Mouse (Mus musculus) lung, embryonic 14.5 days (tissue): ENCODE measurements around the gene Mdga2. TPM values are rescaled to one million over a fixed set of nuclear protein-coding genes. Genes with fewer than 3 reads are reported as not detected.

Source experiments
- ATAC-seq: fragments of 200-750 bp; cut with Nextera tagmentation; 2 replicates; pipeline ENCODE4 v1.8.0; 2017; ENCODE audit warnings: mild to moderate bottlenecking, moderate TSS enrichment, moderate library complexity; ENCODE audit not compliant: insufficient read depth
- DNase-seq: peaks from one replicate; pipeline ENCODE4 v3.0.0-alpha.2; 2015
- H3K27ac ChIP-seq: fragments of 300-500 bp; sonication (generic); 2 replicates; pipeline ENCODE4 v1.5.1; 2014; ENCODE audit warnings: low read depth, mild to moderate bottlenecking, moderate library complexity
- H3K27me3 ChIP-seq: fragments of 300-500 bp; sonication (generic); 2 replicates; pipeline ENCODE4 v1.6.1; 2014; ENCODE audit warnings: low read length, control low read depth; ENCODE audit not compliant: insufficient read depth
- H3K36me3 ChIP-seq: fragments of 300-500 bp; sonication (generic); 2 replicates; pipeline ENCODE4 v1.6.1; 2014; ENCODE audit warnings: control low read depth; ENCODE audit not compliant: insufficient read depth
- H3K4me1 ChIP-seq: fragments of 300-500 bp; sonication (generic); 2 replicates; pipeline ENCODE4 v1.6.1; 2014; ENCODE audit warnings: antibody characterized with exemption, control low read depth; ENCODE audit not compliant: insufficient read depth
- H3K4me2 ChIP-seq: fragments of 300-500 bp; sonication (generic); 2 replicates; pipeline ENCODE4 v1.6.1; 2014; ENCODE audit warnings: mild to moderate bottlenecking
- H3K4me3 ChIP-seq: fragments of 300-500 bp; sonication (generic); 2 replicates; pipeline ENCODE4 v1.5.1; 2014; ENCODE audit warnings: low read depth, low read length
- H3K9ac ChIP-seq: fragments of 300-500 bp; sonication (generic); 2 replicates; pipeline ENCODE4 v1.6.1; 2014
- H3K9me3 ChIP-seq: fragments of 300-500 bp; sonication (generic); 2 replicates; pipeline ENCODE4 v1.6.1; 2016; ENCODE audit warnings: low read depth, low read length, control low read depth
- CTCF ChIP-seq: IDR thresholded peaks from 2 replicates; pipeline ENCODE4 v1.5.1; 2016; ENCODE audit warnings: antibody characterized with exemption, low read depth
- WGBS: fragments of 180-500 bp; shearing (Covaris S2); extraction: QIAGEN DNeasy Blood & Tissue Kit; methylation state at CpG from one replicate; pipeline ENCODE4 v1.1.7; 2014; 5-methylcytosine and 5-hydroxymethylcytosine counted together
- polyA plus RNA-seq: library from polyadenylated mRNA; unstranded; fragments of >200 nt; fragmentation: Nextera tagmentation; extraction: Ambion mirVana; gene quantifications from 2 replicates; pipeline ENCODE4 v1.2.1, GENCODE M21; 2014

The Mdga2 gene
- polyA plus RNA-seq, 1 experiment from 2014 or later: 0.41 TPM

DNA sequence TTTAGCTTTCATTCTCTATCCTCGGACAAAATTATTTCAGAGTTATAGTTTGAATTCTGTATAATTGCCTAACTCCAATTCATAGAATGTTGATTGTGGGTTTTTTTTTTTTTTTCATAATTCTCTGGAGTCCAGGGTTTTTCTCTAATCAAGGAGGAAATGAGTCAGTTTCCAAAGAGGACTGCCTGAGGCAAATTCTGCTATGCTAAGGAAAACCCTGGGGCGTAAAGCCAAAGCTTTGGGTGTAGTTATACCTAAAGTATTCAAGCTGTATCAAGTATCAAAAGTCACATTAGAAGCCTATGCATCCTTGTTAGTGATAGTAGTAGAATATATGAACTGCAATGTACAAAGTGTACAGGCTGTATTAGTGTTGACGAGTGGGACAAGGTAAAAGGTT lies 519.6 kb downstream of the Mdga2 start:
- Histone ChIP-seq H3K36me3 (no peaks in the 10 kb centered on the region), H3K9ac (no peak overlapping the region), H3K27me3 (no peaks in the 10 kb centered on the region), H3K4me1 (no peaks in the 10 kb centered on the region), H3K9me3 (no peaks in the 10 kb centered on the region), H3K4me3 (no peak overlapping the region), H3K27ac (no peak overlapping the region), H3K4me2 (no peak overlapping the region)
- WGBS: 86% methylated on average over 3 of the region's 3 CpGs
- DNase-seq: no peak
- ATAC-seq: no peak
- no peak for TF ChIP-seq CTCF

DNA sequence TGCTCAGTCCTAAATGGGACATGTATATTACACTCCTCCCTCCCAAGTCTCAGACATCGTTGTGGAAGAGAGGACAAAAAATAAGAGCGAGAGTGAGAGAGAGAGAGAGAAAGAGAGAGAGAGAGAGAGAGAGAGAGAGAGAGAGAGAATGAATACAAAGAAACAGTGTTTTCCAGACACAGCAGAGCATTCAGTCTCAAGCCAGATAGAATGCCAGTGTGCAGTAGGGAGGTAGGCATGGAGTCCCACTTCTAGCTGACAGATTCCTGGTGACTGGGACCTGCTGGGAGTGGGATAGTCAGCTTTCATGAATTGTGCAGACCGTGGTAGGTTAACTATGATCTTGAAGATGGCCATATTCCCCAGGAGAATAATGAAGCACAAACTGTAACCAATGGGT lies 542.8 kb downstream of the Mdga2 start:
- Histone ChIP-seq H3K9ac (no peak overlapping the region), H3K4me3 (no peak overlapping the region), H3K36me3 (no peaks in the 10 kb centered on the region), H3K9me3 (no peaks in the 10 kb centered on the region), H3K27ac (no peak overlapping the region), H3K4me2 (no peak overlapping the region), H3K27me3 (no peaks in the 10 kb centered on the region), H3K4me1 (no peaks in the 10 kb centered on the region)
- no peak for DNase-seq
- 84% methylated on average over 3 of the region's 3 CpGs for WGBS
- no peak for ATAC-seq
- TF ChIP-seq CTCF: no peak

DNA sequence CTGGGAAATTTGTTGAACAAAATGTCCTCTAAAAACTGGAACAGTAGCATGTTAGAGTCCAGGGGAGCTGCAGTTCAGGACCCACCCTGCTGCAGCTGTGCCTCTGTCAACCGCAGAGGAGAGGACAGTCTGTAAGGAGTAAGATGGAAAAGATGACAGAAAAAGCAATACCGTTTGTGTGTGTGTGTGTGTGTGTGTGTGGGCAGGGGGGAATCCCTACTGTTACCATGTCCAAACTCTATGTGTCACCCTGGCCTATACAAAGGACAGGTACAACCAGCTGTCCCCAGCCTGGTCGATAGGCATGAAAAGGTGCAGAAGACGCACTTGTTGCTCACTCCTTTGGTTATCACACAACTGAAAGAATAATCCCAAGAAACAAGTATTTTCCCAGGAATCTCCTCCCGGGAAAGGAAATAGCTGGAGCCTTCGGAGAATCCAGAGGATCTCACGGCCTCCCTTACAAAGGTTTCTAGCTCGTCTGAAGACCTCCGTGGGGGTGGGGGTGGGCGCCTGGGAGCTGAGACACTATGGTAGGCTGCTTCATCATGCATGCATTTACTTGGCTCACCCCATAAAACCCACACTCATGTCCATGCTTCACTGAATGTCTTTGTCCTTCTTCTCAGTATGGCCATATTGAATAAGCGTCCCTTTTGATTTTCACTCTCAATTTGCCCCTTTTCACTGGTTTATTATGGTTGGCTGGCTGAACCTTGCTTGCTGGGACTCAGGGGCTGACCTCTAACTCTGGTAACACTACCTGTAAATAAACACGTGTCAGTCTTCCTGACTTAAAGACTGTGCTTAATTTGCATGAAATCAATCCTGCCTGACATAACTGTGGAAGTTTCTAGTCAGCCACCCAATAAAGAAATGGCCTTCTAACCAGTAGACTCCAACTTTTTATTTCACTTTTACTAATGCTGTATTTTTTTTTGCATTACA lies 573.5 kb downstream of the Mdga2 start:
- no peaks in the 10 kb centered on the region for H3K9me3 ChIP-seq
- no peaks in the 10 kb centered on the region for H3K4me1 ChIP-seq
- ATAC-seq (no peak), DNase-seq (no peak)
- H3K9ac ChIP-seq: no peak overlapping the region
- no peak overlapping the region for H3K4me3 ChIP-seq
- no peaks in the 10 kb centered on the region for H3K36me3 ChIP-seq
- 54% methylated on average over 12 of the region's 12 CpGs for WGBS
- H3K4me2 ChIP-seq: no peak overlapping the region
- no peak for TF ChIP-seq CTCF
- no peak overlapping the region for H3K27ac ChIP-seq
- no peaks in the 10 kb centered on the region for H3K27me3 ChIP-seq

DNA sequence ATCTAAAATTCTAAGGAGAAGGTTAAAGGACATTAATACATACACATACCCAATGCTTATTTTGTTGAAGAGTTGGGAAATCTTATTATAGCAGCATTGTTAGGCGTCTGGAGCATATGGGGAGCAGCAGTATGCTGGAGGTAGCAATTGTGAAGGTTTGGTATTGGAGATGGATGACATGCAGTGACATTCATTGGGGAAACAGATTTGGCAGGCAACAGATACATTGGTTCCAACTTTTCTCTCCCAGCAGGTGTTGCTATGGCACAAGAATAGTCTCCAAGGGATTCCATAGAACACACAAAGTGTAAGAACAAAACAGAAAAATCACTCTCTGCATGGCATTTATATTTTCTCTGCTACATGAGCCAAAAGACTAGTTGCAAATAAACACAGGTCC lies 581.9 kb downstream of the Mdga2 start:
- H3K4me3 ChIP-seq: no peak overlapping the region
- H3K4me2 ChIP-seq: no peak overlapping the region
- H3K36me3 ChIP-seq: no peaks in the 10 kb centered on the region
- ATAC-seq (no peak), DNase-seq (no peak)
- TF ChIP-seq CTCF: no peak
- H3K9me3 ChIP-seq: no peaks in the 10 kb centered on the region
- H3K4me1 ChIP-seq: no peaks in the 10 kb centered on the region
- H3K27ac ChIP-seq: no peak overlapping the region
- H3K9ac ChIP-seq: no peak overlapping the region
- no peaks in the 10 kb centered on the region for H3K27me3 ChIP-seq
- 49% methylated on average over 1 of the region's 1 CpGs for WGBS

DNA sequence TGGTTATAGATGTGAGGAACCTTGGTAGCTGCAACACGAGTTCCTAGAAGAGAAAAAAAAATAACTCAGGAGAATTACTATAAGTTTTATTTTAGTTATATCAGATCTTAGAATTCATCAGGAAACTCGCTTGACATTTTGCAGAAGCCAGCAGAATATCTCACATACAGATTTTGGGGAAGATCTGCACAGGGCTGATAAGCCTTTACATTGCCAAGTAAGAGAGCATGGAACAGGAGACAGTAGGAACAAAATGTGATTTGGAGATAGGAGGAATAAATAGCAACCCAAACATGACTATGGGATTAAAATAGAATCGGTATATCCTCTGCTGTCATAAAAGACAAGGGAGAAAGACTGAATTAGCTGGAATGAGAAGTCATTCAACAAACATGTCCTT lies 602.4 kb downstream of the Mdga2 start:
- H3K36me3 ChIP-seq: no peaks in the 10 kb centered on the region
- H3K4me2 ChIP-seq: no peak overlapping the region
- H3K9me3 ChIP-seq: no peaks in the 10 kb centered on the region
- H3K27ac ChIP-seq: no peak overlapping the region
- no peak for TF ChIP-seq CTCF
- no peaks in the 10 kb centered on the region for H3K4me1 ChIP-seq
- H3K4me3 ChIP-seq: no peak overlapping the region
- no peak overlapping the region for H3K9ac ChIP-seq
- ATAC-seq (no peak), DNase-seq (no peak)
- 76% methylated on average over 3 of the region's 3 CpGs for WGBS
- H3K27me3 ChIP-seq: no peaks in the 10 kb centered on the region

DNA sequence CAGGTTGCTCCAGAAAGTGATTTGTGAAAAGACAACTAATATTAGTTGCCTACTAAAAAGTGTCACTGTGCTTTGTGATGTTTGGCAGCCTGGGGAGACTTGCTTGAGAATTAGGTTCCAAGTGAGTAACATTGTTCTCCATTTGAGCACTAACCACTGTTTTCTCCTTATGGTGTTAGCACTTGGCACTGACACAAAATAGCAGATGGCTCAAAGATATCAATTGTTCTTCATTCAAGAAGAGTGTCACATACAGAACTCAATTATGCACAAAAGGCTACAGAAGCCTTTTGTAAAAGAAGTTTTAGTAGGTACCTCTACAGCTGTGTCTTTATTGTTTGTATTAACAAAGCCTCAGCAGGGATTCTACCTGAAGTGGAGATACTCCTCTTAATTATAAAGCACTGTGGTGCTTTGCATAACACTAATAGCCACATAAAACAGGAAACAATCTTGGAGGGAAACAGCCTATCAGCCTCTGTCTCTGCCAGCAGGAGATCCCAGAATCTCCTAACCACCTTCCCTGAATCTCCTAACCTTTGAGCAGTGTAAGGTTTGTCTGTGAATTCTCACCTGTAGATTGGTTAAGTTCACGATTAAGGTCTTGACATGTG lies 630.6 kb downstream of the Mdga2 start:
- ATAC-seq: no peak
- 40% methylated on average over 1 of the region's 1 CpGs for WGBS
- no peaks in the 10 kb centered on the region for H3K27me3 ChIP-seq

DNA sequence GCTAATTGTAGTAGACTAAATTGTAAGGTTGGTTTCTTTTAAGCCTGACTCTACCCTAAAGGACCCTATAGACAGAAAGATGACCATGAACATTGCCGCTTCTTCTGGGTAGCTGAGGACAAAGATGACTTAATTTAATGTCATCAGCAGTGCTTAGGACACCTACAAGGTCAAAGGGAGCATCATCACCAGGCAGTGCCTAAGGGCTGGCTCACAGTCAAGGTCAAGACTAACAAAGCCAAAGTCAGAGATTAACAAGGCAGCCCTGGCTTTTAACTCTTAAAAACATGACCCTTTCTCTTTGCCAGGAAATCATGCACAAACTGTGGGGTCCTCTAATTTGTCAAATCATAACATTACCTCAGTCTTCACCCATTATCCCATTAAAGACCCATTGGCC lies 657.0 kb downstream of the Mdga2 start:
- Histone ChIP-seq H3K36me3 (no peaks in the 10 kb centered on the region), H3K4me1 (no peaks in the 10 kb centered on the region), H3K4me2 (no peak overlapping the region), H3K27ac (no peak overlapping the region), H3K9me3 (no peaks in the 10 kb centered on the region), H3K4me3 (no peak overlapping the region), H3K9ac (no peak overlapping the region), H3K27me3 (no peaks in the 10 kb centered on the region)
- ATAC-seq: no peak
- no peak for DNase-seq
- WGBS: 85% methylated on average over 1 of the region's 1 CpGs
- TF ChIP-seq CTCF: no peak

More for the DNA sequence above, 630.6 kb downstream of the Mdga2 start:
- H3K36me3 ChIP-seq: no peaks in the 10 kb centered on the region
- H3K9me3 ChIP-seq: no peaks in the 10 kb centered on the region
- H3K27ac ChIP-seq: no peak overlapping the region
- H3K9ac ChIP-seq: no peak overlapping the region
- no peak overlapping the region for H3K4me3 ChIP-seq
- DNase-seq: no peak
- no peak overlapping the region for H3K4me2 ChIP-seq
- TF ChIP-seq CTCF: no peak
- H3K4me1 ChIP-seq: no peaks in the 10 kb centered on the region
